Mouse (Mus musculus) embryo, embryonic 11 days (tissue): ENCODE measurements around the gene Btbd18.
"Not testable (repeated sequence)": the region's sequence is repeated elsewhere in the genome, so short reads cannot be mapped to it uniquely, and the experiment has no call there.

Source experiments
- DNase-seq: peaks from one replicate; pipeline ENCODE4 v3.0.0-alpha.2; 2015

The Btbd18 gene

DNA sequence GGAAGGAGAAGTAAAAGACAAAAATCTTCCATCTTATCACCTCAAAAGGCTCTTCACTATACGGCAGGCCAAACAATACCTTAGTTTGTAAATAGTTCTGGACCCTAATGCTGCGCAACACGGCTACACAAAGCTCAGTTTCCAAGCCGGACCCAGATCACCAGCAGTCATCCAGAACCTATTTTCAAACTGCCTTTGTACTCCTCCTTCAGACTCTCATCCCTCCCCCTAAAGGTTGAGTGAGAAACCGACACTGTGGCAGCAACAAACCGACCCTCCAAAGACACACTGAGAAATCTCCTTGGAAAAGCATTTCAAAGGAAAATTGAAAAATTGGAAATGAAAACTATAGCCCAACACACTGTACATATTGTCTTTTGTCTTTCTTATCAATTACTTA is 10.5 kb upstream of the Btbd18 start:
- DNase-seq, result peak; percentile 46

GRCm38 (mm10) chr2:84649674-84650073 is 9.2 kb upstream of the Btbd18 start:
- peak; percentile 42 for DNase-seq

- DNase-seq, result peak; percentile 93
These were observed 8.2 kb upstream of the Btbd18 start, which contains the start of gene Ctnnd1 for GRCm38 (mm10) chr2:84650464-84651195. Gene Ctnnd1 (minus strand): TSS chr2:84650765.

- no peak for DNase-seq
These were observed 5.5 kb upstream of the Btbd18 start for GRCm38 (mm10) chr2:84653354-84653753.

DNA sequence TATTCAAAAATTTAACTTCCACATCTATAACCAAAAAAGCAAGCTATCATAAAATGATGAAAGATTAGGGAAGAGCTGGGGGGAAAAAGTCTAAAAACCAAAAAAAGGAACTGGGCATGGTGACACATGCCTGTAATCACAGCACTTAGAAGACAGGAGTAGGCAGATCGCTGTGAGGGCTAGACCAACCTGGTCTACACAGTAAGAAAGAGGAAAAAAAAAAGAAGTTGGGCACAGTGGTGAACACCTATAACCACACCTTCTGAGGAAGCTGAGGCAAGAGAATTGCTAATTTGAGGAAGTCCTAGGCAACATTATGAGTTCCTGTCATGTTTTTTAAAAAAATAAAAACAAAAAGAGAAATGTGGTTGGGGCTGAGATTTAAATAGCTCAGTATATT is 3.0 kb upstream of the Btbd18 start:
- DNase-seq, result no peak

GRCm38 (mm10) chr2:84660253-84660652 is 1.4 kb downstream of the Btbd18 start:
- no peak for DNase-seq

DNA sequence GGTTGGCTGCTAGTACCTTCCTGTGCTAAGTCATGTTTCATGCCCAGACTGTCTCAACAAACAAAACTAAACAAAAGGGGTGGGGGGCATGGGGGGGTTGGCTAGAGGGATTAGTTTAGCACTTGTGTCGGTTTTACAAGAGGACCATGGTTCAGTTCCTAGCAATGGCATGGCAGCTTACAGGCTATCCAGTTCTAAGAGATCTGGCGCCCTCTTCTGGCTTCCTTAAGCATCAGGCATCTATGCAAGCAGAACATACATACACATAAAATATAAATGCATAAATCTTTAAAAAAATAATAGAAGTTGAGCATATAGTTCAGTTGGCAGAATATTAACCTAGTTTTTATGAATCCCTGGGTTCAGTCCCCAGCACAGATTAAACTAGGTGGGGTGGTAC is 4.0 kb downstream of the Btbd18 start:
- DNase-seq, result peak; percentile 63

GRCm38 (mm10) chr2:84666081-84666480 is 7.2 kb downstream of the Btbd18 start:
- DNase-seq, result no peak

- DNase-seq, result peak; percentile 69
These were observed 11.1 kb downstream of the Btbd18 start for GRCm38 (mm10) chr2:84669828-84670568.

- DNase-seq, result peak; percentile 97
These were observed 11.7 kb downstream of the Btbd18 start, which contains the start of gene Selenoh for GRCm38 (mm10) chr2:84670569-84670933. Gene Selenoh (minus strand): TSS chr2:84670770.

GRCm38 (mm10) chr2:84671535-84671934 is 12.7 kb downstream of the Btbd18 start:
- not testable (repeated sequence) for DNase-seq

DNA sequence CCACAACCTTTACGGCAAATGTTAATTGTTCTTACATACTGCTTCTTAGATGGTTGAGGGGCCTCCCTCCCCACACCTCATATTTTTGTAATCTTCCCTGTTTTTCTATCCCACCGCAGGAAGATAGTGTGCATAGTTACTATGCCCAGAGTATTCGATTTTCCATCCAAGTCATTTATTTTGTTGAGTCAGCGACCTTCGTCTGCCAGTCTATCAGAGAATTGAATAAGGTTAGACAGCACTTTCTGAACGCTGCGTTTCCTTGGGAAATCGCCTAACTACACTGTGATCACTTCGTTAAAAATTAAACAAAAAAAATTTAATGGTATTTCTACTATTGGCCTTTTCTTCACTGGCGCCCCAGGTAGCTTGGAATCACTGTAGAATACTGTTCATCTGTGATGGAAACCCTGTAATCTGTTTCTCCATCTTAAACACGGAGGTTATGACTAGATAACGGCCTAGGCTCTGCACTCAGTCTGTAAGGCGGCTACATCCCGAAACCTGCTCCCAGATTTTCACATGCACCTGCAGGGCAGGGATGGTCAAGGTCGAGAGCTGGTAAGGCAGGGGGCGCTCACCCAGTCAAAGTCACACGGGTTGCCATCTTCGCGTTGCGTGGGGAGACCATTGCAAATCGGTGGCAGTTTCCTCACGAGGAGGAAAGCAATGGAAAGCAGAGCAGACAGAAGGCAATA is 18.5 kb downstream of the Btbd18 start:
- peak; percentile 56 for DNase-seq

DNA sequence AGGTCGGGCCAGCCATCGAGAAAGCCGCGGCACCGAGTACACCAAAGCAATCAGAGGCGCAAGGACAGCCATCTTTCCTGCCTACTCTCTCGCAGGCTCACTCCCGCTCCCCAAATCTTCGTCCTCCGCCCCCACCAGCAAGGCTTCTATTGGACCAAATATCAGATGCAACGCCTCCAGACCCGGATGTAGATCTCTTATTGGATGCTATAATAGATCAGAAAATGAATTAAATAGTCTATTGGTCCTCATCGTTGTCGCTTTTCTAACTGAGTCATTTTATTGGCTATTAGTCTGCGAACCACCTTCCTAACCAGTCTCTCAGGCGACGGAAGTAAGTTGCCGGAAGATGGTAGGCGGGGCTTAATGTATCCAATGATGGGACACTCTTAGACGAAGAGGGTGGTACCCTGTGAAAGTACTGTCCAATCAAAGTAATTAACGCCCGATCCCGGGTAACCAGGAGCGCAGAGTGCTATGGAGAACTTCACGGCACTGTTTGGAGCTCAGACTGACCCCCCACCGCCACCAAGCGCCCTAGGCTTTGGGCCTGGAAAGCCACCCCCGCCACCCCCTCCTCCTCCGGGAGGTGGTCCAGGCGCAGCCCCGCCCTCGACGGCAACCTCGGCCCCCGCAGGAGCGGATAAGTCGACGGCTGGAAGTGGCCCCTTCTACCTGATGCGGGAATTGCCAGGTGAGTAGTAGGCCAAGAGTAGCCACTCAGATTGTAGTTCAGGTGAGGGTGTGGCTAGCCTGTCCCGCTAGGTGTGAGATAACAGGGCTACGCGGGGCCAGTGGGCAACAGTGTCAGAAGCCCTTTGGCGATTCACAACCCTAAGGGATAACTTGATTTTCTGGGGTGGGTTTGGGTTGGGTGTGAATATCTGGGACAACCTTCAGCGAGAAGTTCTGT is 19.3 kb downstream of the Btbd18 start, which contains the start of the genes Gm28635 and Med19:
Gene Gm28635 (minus strand): TSS at position 74 of the 913 bp plus-strand sequence.
Gene Med19 (plus strand): TSS at position 435 of the 913 bp plus-strand sequence.
- DNase-seq, result peak; percentile 99

GRCm38 (mm10) chr2:84679016-84679415 is 20.1 kb downstream of the Btbd18 start, which contains the start of gene Tmx2:
Gene Tmx2 (minus strand): TSS chr2:84679140.
- DNase-seq, result no peak

DNA sequence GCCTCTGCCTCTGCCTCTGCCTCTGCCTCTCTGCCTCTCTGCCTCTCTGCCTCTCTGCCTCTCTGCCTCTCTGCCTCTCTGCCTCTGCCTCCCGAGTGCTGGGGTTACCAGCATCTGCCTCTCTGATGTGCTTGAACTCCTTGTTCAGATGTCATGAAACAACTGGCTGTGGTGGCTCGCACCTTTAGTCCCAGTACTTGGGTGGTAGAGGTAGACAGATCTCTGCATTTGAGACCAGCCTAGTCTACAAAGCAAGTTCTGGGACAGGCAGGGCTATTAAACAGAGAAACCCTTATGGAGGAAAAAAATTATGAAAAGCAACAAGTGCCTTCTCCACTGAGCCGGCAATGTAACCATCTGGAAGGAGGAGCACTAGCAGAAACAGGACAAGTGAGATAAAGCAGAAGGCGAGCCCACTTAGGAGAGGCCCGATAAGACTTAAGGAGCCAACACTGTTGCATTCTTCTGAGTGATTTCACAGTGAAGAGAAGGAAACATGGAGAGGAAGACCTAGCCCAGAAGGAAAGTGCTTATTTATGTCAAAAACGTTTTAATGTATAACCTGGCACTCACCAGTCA is 23.8 kb downstream of the Btbd18 start:
- no peak for DNase-seq

- DNase-seq, result no peak
These were observed 29.4 kb downstream of the Btbd18 start for GRCm38 (mm10) chr2:84688080-84688844.

- DNase-seq, result no peak
These were observed 31.2 kb downstream of the Btbd18 start for GRCm38 (mm10) chr2:84690050-84690449.

DNA sequence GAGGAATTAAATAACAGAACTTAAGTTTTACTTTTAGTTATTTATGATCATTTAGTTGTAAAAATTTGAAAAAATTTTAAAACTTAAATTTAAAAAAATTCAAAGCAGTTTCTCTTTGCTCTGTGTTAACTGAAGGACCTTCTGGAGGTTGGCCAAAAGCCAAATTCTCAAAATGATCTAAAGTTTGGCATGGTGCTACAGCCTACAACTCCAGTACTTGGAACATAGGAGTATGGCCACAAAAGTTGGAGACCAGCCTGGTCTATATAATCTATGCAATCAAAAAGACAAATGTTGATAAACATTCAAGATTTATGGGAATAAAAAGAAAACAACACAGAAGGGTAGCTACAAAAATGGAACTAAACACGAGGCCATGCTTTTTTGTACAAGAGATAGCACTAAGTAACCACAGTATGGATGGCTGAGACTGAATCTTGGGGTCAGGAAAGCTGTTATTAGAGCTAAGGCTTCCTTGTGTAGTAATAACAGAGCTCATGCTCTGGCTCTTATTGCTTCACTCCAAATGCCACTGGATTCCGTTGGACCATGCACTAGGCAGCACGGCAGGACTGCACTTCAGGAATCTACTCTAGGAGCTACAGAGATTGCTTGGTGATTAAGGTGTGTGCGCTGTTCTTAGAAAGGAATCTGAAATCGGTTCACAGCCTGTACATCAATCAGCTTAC is 36.3 kb downstream of the Btbd18 start:
- no peak for DNase-seq

GRCm38 (mm10) chr2:84703497-84703896 is 44.6 kb downstream of the Btbd18 start:
- DNase-seq, result no peak

GRCm38 (mm10) chr2:84704329-84704728 is 45.5 kb downstream of the Btbd18 start:
- no peak for DNase-seq
